Comparison of ENCODE assay signal across 9 mouse cellular contexts in genomic region chr2:76618078-76618477, GRCm38 (mm10). TPM values are rescaled to one million over a fixed set of nuclear protein-coding genes. Genes with fewer than 3 reads are reported as not detected.
DNase-seq lines count a peak whose midpoint lies in the region; ATAC-seq lines count a peak whose summit lies in the region.
"Had no signal": no experiment of that assay in that cellular context is flagged by ENCODE, and none has a peak within 500 bp of the region (broad histone marks: within the 10 kb centered on the region; RNA-seq: fewer than 3 reads in every experiment).

No protein-coding gene starts in this region.

- H3K9me3 ChIP-seq in midbrain, embryonic 11.5 days (ENCODE audit: control insufficient read depth, low read length), result no peaks in the 10 kb centered on the region
- no peaks in the 10 kb centered on the region for H3K9me3 ChIP-seq in midbrain, embryonic 10.5 days (replicated peaks)
- H3K9me3 ChIP-seq: lung, embryonic 15.5 days had no signal

- peak; percentile 48; the same call in 1 of the 2 replicates for ATAC-seq in midbrain, embryonic 11.5 days (ENCODE audit: low FRiP score)

- H3K4me1 ChIP-seq in midbrain, embryonic 11.5 days (ENCODE audit: control insufficient read depth, insufficient read depth, low read length), result no peaks in the 10 kb centered on the region
- H3K4me1 ChIP-seq in midbrain, embryonic 10.5 days, result no peaks in the 10 kb centered on the region
- H3K4me1 ChIP-seq: lung, embryonic 15.5 days had no signal

- H3K27me3 ChIP-seq in midbrain, embryonic 11.5 days (ENCODE audit: control insufficient read depth, insufficient read depth, low read length), result no peaks in the 10 kb centered on the region
- no peaks in the 10 kb centered on the region for H3K27me3 ChIP-seq in midbrain, embryonic 10.5 days (ENCODE audit: low read depth, poor library complexity, severe bottlenecking)
- H3K27me3 ChIP-seq: lung, embryonic 15.5 days had no signal

- peak; percentile 64 for DNase-seq in adrenal gland, postnatal 10 days
- DNase-seq in adrenal gland, postnatal 25 days, result no peak
- peak; percentile 90 for DNase-seq in midbrain, embryonic 11.5 days (ENCODE audit: low spot score, missing footprints)
- no peak for DNase-seq in midbrain, embryonic 10.5 days (ENCODE audit: low spot score)
- DNase-seq in cerebellum, adult 9-11 months, result peak; percentile 20
- DNase-seq in heart, postnatal 4 days, result peak; percentile 54
- peak; percentile 66 for DNase-seq in lung, postnatal 10 days
- peak; percentile 23 for DNase-seq in right cerebral cortex, postnatal 4 days

- H3K27ac ChIP-seq in midbrain, embryonic 11.5 days (ENCODE audit: low read depth, low read length), result no peak overlapping the region
- H3K27ac ChIP-seq in midbrain, embryonic 10.5 days (replicated peaks), result no peak overlapping the region
- H3K27ac ChIP-seq: lung, embryonic 15.5 days had no signal

- no peak overlapping the region for H3K4me2 ChIP-seq in midbrain, embryonic 11.5 days
- H3K4me2 ChIP-seq: lung, embryonic 15.5 days had no signal

- H3K36me3 ChIP-seq in midbrain, embryonic 11.5 days (ENCODE audit: control insufficient read depth, insufficient read depth, low read length), result peaks cover 2% of the 10 kb centered on the region; the same call in 1 of the 2 replicates
- peaks cover 8% of the 10 kb centered on the region for H3K36me3 ChIP-seq in midbrain, embryonic 10.5 days
- H3K36me3 ChIP-seq: lung, embryonic 15.5 days had no signal

- 56% methylated on average over 1 of the region's 1 CpGs for WGBS in midbrain, embryonic 11.5 days
- WGBS in midbrain, embryonic 10.5 days, result 39% methylated on average over 1 of the region's 1 CpGs

- no peak overlapping the region for H3K9ac ChIP-seq in midbrain, embryonic 11.5 days (ENCODE audit: low read length)
- H3K9ac ChIP-seq: lung, embryonic 15.5 days had no signal

- H3K4me3 ChIP-seq in midbrain, embryonic 11.5 days (ENCODE audit: low read depth, low read length), result no peak overlapping the region
- no peak overlapping the region for H3K4me3 ChIP-seq in midbrain, embryonic 10.5 days
- H3K4me3 ChIP-seq: lung, embryonic 15.5 days had no signal

RNA-seq across cellular contexts. Expression of gene Prkra, which starts 29.7 kb away (rescaled TPM):
- 10 to 100 TPM; 26.3 to 30.8 TPM for total RNA-seq in adrenal gland, postnatal 10 days (2021)
- total RNA-seq in adrenal gland, postnatal 25 days (2021), result 24.8 and 39.6 TPM in 2 replicates
- 90.9 and 106 TPM in 2 replicates for polyA plus RNA-seq in midbrain, embryonic 11.5 days (2014; fragmentation: Nextera tagmentation; extraction: Ambion mirVana)
- polyA plus RNA-seq in midbrain, embryonic 10.5 days (2016; fragmentation: Nextera tagmentation; extraction: Ambion mirVana), result 83.7 and 86.8 TPM in 2 replicates
- 10 to 100 TPM; 20.7 to 22.6 TPM for total RNA-seq in heart, postnatal 4 days (2021)

RNA-seq across cellular contexts. Expression of gene Pjvk, which starts 30.2 kb away (rescaled TPM):
- total RNA-seq in adrenal gland, postnatal 10 days (2021), result 1 to 10 TPM in 1 of 2 experiments, under 1 TPM in 1; 0.51 to 1.2 TPM
- total RNA-seq in adrenal gland, postnatal 25 days (2021), result not detected in 2 replicates
- polyA plus RNA-seq in midbrain, embryonic 11.5 days (2014; fragmentation: Nextera tagmentation; extraction: Ambion mirVana), result 0.55 and 0.75 TPM in 2 replicates
- polyA plus RNA-seq in midbrain, embryonic 10.5 days (2016; fragmentation: Nextera tagmentation; extraction: Ambion mirVana), result 0.40 and 0.69 TPM in 2 replicates
- not detected for total RNA-seq in heart, postnatal 4 days (2021)

RNA-seq across cellular contexts. Expression of gene Fkbp7, which starts 54.8 kb away (rescaled TPM):
- 10 to 100 TPM; 32.8 to 33.5 TPM for total RNA-seq in adrenal gland, postnatal 10 days (2021)
- 17.7 and 22.8 TPM in 2 replicates for total RNA-seq in adrenal gland, postnatal 25 days (2021)
- polyA plus RNA-seq in midbrain, embryonic 11.5 days (2014; fragmentation: Nextera tagmentation; extraction: Ambion mirVana), result 18.2 and 20.3 TPM in 2 replicates
- 12.1 and 15.5 TPM in 2 replicates for polyA plus RNA-seq in midbrain, embryonic 10.5 days (2016; fragmentation: Nextera tagmentation; extraction: Ambion mirVana)
- 10 to 100 TPM; 23.8 to 30.0 TPM for total RNA-seq in heart, postnatal 4 days (2021)

RNA-seq across cellular contexts. Expression of gene Plekha3, which starts 57.0 kb away (rescaled TPM):
- 10 to 100 TPM; 28.5 to 31.9 TPM for total RNA-seq in adrenal gland, postnatal 10 days (2021)
- 53.4 and 55.2 TPM in 2 replicates for total RNA-seq in adrenal gland, postnatal 25 days (2021)
- 11.7 and 12.9 TPM in 2 replicates for polyA plus RNA-seq in midbrain, embryonic 11.5 days (2014; fragmentation: Nextera tagmentation; extraction: Ambion mirVana)
- 4.9 and 6.2 TPM in 2 replicates for polyA plus RNA-seq in midbrain, embryonic 10.5 days (2016; fragmentation: Nextera tagmentation; extraction: Ambion mirVana)
- total RNA-seq in heart, postnatal 4 days (2021), result 10 to 100 TPM; 21.5 to 22.5 TPM

Comparison
In these comparisons a context has a peak if more than half of its experiments do, and no peak if none do; other contexts are left out.
1. DNase-seq: peak in adrenal gland, postnatal 10 days (single experiment), midbrain, embryonic 11.5 days (single experiment), cerebellum, adult 9-11 months (single experiment), heart, postnatal 4 days (single experiment), lung, postnatal 10 days (single experiment) and right cerebral cortex, postnatal 4 days (single experiment); none in adrenal gland, postnatal 25 days (single experiment) and midbrain, embryonic 10.5 days (single experiment).